Mouse (Mus musculus) kidney, adult 18-20 months (tissue): ENCODE data around the gene Nxnl2.

Experiments used
- DNase-seq: peaks from one replicate; pipeline ENCODE4 v3.0.0; 2021

Gene Nxnl2

GRCm38 (mm10) chr13:51170691-51171680 lies at the start of gene Nxnl2:
Nxnl2 (plus strand) TSS chr13:51171022.
- peak; percentile 67 for DNase-seq

- DNase-seq: no peak
Measured at GRCm38 (mm10) chr13:51121966-51122365, 48.9 kb upstream of the Nxnl2 start.

GRCm38 (mm10) chr13:51122771-51123170 lies 48.1 kb upstream of the Nxnl2 start:
- no peak for DNase-seq

GRCm38 (mm10) chr13:51125357-51125756 lies 45.5 kb upstream of the Nxnl2 start:
- DNase-seq: no peak

- no peak for DNase-seq
Measured at GRCm38 (mm10) chr13:51127906-51128305, 42.9 kb upstream of the Nxnl2 start.

- DNase-seq: no peak
Measured at GRCm38 (mm10) chr13:51128417-51128816, 42.4 kb upstream of the Nxnl2 start.

GRCm38 (mm10) chr13:51131179-51131578 lies 39.6 kb upstream of the Nxnl2 start:
- DNase-seq: no peak

GRCm38 (mm10) chr13:51136315-51136714 lies 34.5 kb upstream of the Nxnl2 start:
- DNase-seq: no peak

- DNase-seq: no peak
Measured at GRCm38 (mm10) chr13:51136996-51137701, 33.7 kb upstream of the Nxnl2 start.

- no peak for DNase-seq
Measured at GRCm38 (mm10) chr13:51137702-51138031, 33.2 kb upstream of the Nxnl2 start.

- no peak for DNase-seq
Measured at GRCm38 (mm10) chr13:51147106-51147505, 23.7 kb upstream of the Nxnl2 start.

- DNase-seq: no peak
Measured at GRCm38 (mm10) chr13:51152966-51153669, 17.7 kb upstream of the Nxnl2 start.

- DNase-seq: peak; percentile 49
Measured at GRCm38 (mm10) chr13:51153670-51154030, 17.2 kb upstream of the Nxnl2 start.

- DNase-seq: no peak
Measured at GRCm38 (mm10) chr13:51155178-51156013, 15.4 kb upstream of the Nxnl2 start.

- DNase-seq: no peak
Measured at GRCm38 (mm10) chr13:51156014-51156386, 14.8 kb upstream of the Nxnl2 start.

GRCm38 (mm10) chr13:51157291-51157690 lies 13.5 kb upstream of the Nxnl2 start:
- DNase-seq: no peak

- DNase-seq: no peak
Measured at GRCm38 (mm10) chr13:51161672-51162071, 9.2 kb upstream of the Nxnl2 start.

GRCm38 (mm10) chr13:51162246-51162645 lies 8.6 kb upstream of the Nxnl2 start:
- no peak for DNase-seq

- no peak for DNase-seq
Measured at GRCm38 (mm10) chr13:51166711-51167110, 4.1 kb upstream of the Nxnl2 start.

GRCm38 (mm10) chr13:51170215-51170614 lies 607 bp upstream of the Nxnl2 start:
- no peak for DNase-seq

- no peak for DNase-seq
Measured at GRCm38 (mm10) chr13:51172601-51173000, 1.8 kb downstream of the Nxnl2 start.

GRCm38 (mm10) chr13:51178932-51179331 lies 8.1 kb downstream of the Nxnl2 start:
- DNase-seq: no peak

- no peak for DNase-seq
Measured at GRCm38 (mm10) chr13:51179362-51179761, 8.5 kb downstream of the Nxnl2 start.
